Mouse (Mus musculus): ENCODE results near the gene Krtap28-10. TPM values are rescaled to one million over a fixed set of nuclear protein-coding genes. Genes with fewer than 3 reads are reported as not detected.
"Not testable (repeated sequence)": the region's sequence is repeated elsewhere in the genome, so short reads cannot be mapped to it uniquely, and the experiment has no call there.

The Krtap28-10 gene
- polyA plus RNA-seq, 1 experiment, result not detected

- DNase-seq, result no peak
- peaks cover 3% of the 10 kb centered on the region for H3K4me1 ChIP-seq (ENCODE audit: control insufficient read depth, insufficient read depth, low read length)
- TF ChIP-seq CTCF (IDR thresholded peaks at IDR 0.05; ENCODE audit: insufficient read depth, low read length) (no peak), POLR2A (IDR thresholded peaks at IDR 0.05; ENCODE audit: borderline replicate concordance, extremely low read depth, low read depth, low read length) (no peak)
- 59% methylated on average over 1 of the region's 1 CpGs for WGBS
- H3K4me3 ChIP-seq (replicated peaks; ENCODE audit: extremely low read depth, low read depth, low read length), result no peak overlapping the region
These were observed 25.7 kb downstream of the Krtap28-10 start for GRCm38 (mm10) chr1:83016556-83016955.

GRCm38 (mm10) chr1:83015329-83015879 lies 26.9 kb downstream of the Krtap28-10 start:
- DNase-seq, result no peak
- Histone ChIP-seq H3K4me3 (replicated peaks; ENCODE audit: extremely low read depth, low read depth, low read length) (no peak overlapping the region), H3K4me1 (ENCODE audit: control insufficient read depth, insufficient read depth, low read length) (no peaks in the 10 kb centered on the region)
- WGBS, result 58% methylated on average over 10 of the region's 10 CpGs
- TF ChIP-seq POLR2A (IDR thresholded peaks at IDR 0.05; ENCODE audit: borderline replicate concordance, extremely low read depth, low read depth, low read length) (no peak), CTCF (IDR thresholded peaks at IDR 0.05; ENCODE audit: insufficient read depth, low read length) (no peak)

GRCm38 (mm10) chr1:83014477-83014876 lies 27.8 kb downstream of the Krtap28-10 start:
- TF ChIP-seq CTCF (IDR thresholded peaks at IDR 0.05; ENCODE audit: insufficient read depth, low read length), result no peak
- no peak for TF ChIP-seq POLR2A (IDR thresholded peaks at IDR 0.05; ENCODE audit: borderline replicate concordance, extremely low read depth, low read depth, low read length)
- no peaks in the 10 kb centered on the region for H3K4me1 ChIP-seq (ENCODE audit: control insufficient read depth, insufficient read depth, low read length)
- DNase-seq, result no peak
- no peak overlapping the region for H3K4me3 ChIP-seq (replicated peaks; ENCODE audit: extremely low read depth, low read depth, low read length)
- whole genome bisulfite sequencing, result 95% methylated on average over 3 of the region's 3 CpGs

- TF ChIP-seq CTCF (IDR thresholded peaks at IDR 0.05; ENCODE audit: insufficient read depth, low read length) (no peak), POLR2A (IDR thresholded peaks at IDR 0.05; ENCODE audit: borderline replicate concordance, extremely low read depth, low read depth, low read length) (no peak)
- WGBS, result 66% methylated on average over 6 of the region's 6 CpGs
These were observed 34.8 kb downstream of the Krtap28-10 start for GRCm38 (mm10) chr1:83007471-83007870.

GRCm38 (mm10) chr1:83006218-83007179 lies 35.8 kb downstream of the Krtap28-10 start:
- H3K4me1 ChIP-seq (ENCODE audit: control insufficient read depth, insufficient read depth, low read length), result no peaks in the 10 kb centered on the region
- peak; percentile 16 for DNase-seq
- no peak overlapping the region for H3K4me3 ChIP-seq (replicated peaks; ENCODE audit: extremely low read depth, low read depth, low read length)
- WGBS, result 60% methylated on average over 8 of the region's 8 CpGs
- no peak for TF ChIP-seq CTCF (IDR thresholded peaks at IDR 0.05; ENCODE audit: insufficient read depth, low read length)

More at GRCm38 (mm10) chr1:83007471-83007870, 34.8 kb downstream of the Krtap28-10 start:
- Histone ChIP-seq H3K4me3 (replicated peaks; ENCODE audit: extremely low read depth, low read depth, low read length) (no peak overlapping the region), H3K4me1 (ENCODE audit: control insufficient read depth, insufficient read depth, low read length) (no peaks in the 10 kb centered on the region)
- DNase-seq, result no peak

- H3K4me1 ChIP-seq (ENCODE audit: control insufficient read depth, insufficient read depth, low read length); DNase-seq; H3K4me3 ChIP-seq (replicated peaks; ENCODE audit: extremely low read depth, low read depth, low read length): not testable (repeated sequence)
- 97% methylated on average over 9 of the region's 9 CpGs for WGBS
These were observed 42.0 kb downstream of the Krtap28-10 start, which contains the start of gene Gm47959 for GRCm38 (mm10) chr1:83000306-83000705. TSS of gene Gm47959 (plus strand) at chr1:83000548.

GRCm38 (mm10) chr1:82993947-82994346 lies 48.3 kb downstream of the Krtap28-10 start:
- DNase-seq, result no peak
- 89% methylated on average over 3 of the region's 3 CpGs for WGBS
- no peak overlapping the region for H3K4me3 ChIP-seq (replicated peaks; ENCODE audit: extremely low read depth, low read depth, low read length)
- no peaks in the 10 kb centered on the region for H3K4me1 ChIP-seq (ENCODE audit: control insufficient read depth, insufficient read depth, low read length)
- TF ChIP-seq CTCF (IDR thresholded peaks at IDR 0.05; ENCODE audit: insufficient read depth, low read length) (no peak), POLR2A (IDR thresholded peaks at IDR 0.05; ENCODE audit: borderline replicate concordance, extremely low read depth, low read depth, low read length) (no peak)

- Histone ChIP-seq H3K4me3 (replicated peaks; ENCODE audit: extremely low read depth, low read depth, low read length) (no peak overlapping the region), H3K4me1 (ENCODE audit: control insufficient read depth, insufficient read depth, low read length) (peaks cover 2% of the 10 kb centered on the region; the same call in 1 of the 2 replicates)
- 84% methylated on average over 6 of the region's 6 CpGs for WGBS
- no peak for DNase-seq
- no peak for TF ChIP-seq CTCF (IDR thresholded peaks at IDR 0.05; ENCODE audit: insufficient read depth, low read length)
- no peak for TF ChIP-seq POLR2A (IDR thresholded peaks at IDR 0.05; ENCODE audit: borderline replicate concordance, extremely low read depth, low read depth, low read length)
These were observed 50.2 kb downstream of the Krtap28-10 start for GRCm38 (mm10) chr1:82992093-82992492.

GRCm38 (mm10) chr1:82991596-82991995 lies 50.7 kb downstream of the Krtap28-10 start:
- H3K4me3 ChIP-seq (replicated peaks; ENCODE audit: extremely low read depth, low read depth, low read length), result no peak overlapping the region
- no peak for DNase-seq
- WGBS, result 89% methylated on average over 3 of the region's 3 CpGs
- H3K4me1 ChIP-seq (ENCODE audit: control insufficient read depth, insufficient read depth, low read length), result peaks cover 2% of the 10 kb centered on the region; the same call in 1 of the 2 replicates
- TF ChIP-seq POLR2A (IDR thresholded peaks at IDR 0.05; ENCODE audit: borderline replicate concordance, extremely low read depth, low read depth, low read length), result no peak
- no peak for TF ChIP-seq CTCF (IDR thresholded peaks at IDR 0.05; ENCODE audit: insufficient read depth, low read length)

Other genes starting within 250 kb of the Krtap28-10 start
- gene Agfg1, start 203.0 kb downstream of the Krtap28-10 start, polyA plus RNA-seq (2012; rRNA removed), result 51.1 and 70.6 TPM in 2 replicates
- gene A030005L19Rik, start 129.2 kb downstream of the Krtap28-10 start, polyA plus RNA-seq (2012; rRNA removed), result 1.5 and 1.6 TPM in 2 replicates
- 0.15 TPM in 1 of 2 replicates, not detected in the other for gene A030014E15Rik, start 117.6 kb downstream of the Krtap28-10 start, polyA plus RNA-seq (2012; rRNA removed)
- gene Gm6217, start 111.1 kb downstream of the Krtap28-10 start, polyA plus RNA-seq (2012; rRNA removed), result not detected in 2 replicates
- gene A030003K21Rik, start 99.1 kb downstream of the Krtap28-10 start, polyA plus RNA-seq (2012; rRNA removed), result not detected in 2 replicates
- gene Gm7544, start 86.5 kb downstream of the Krtap28-10 start, polyA plus RNA-seq (2012; rRNA removed), result not detected in 2 replicates
- gene Gm47955, start 82.2 kb downstream of the Krtap28-10 start, polyA plus RNA-seq (2012; rRNA removed), result not detected in 2 replicates
- gene Gm47959, start 41.9 kb downstream of the Krtap28-10 start, polyA plus RNA-seq (2012; rRNA removed), result not detected in 2 replicates
- gene Slc19a3, start 4.0 kb downstream of the Krtap28-10 start, polyA plus RNA-seq (2012; rRNA removed), result 3.5 and 4.5 TPM in 2 replicates
- 0.57 and 0.66 TPM in 2 replicates for gene Gm47969, start 2.5 kb upstream of the Krtap28-10 start, polyA plus RNA-seq (2012; rRNA removed)
- not detected in 2 replicates for gene A030005K14Rik, start 16.9 kb upstream of the Krtap28-10 start, polyA plus RNA-seq (2012; rRNA removed)
- gene Krtap28-13, start 18.4 kb upstream of the Krtap28-10 start, polyA plus RNA-seq (2012; rRNA removed), result 0.11 and 0.12 TPM in 2 replicates
- gene Ccl20, start 74.3 kb upstream of the Krtap28-10 start, polyA plus RNA-seq (2012; rRNA removed), result 0.32 and 0.42 TPM in 2 replicates
- gene Daw1, start 117.3 kb upstream of the Krtap28-10 start, polyA plus RNA-seq (2012; rRNA removed), result 1.5 and 2.1 TPM in 2 replicates